Comparison of ENCODE assay signal across 8 mouse cellular contexts in the genomic region with DNA sequence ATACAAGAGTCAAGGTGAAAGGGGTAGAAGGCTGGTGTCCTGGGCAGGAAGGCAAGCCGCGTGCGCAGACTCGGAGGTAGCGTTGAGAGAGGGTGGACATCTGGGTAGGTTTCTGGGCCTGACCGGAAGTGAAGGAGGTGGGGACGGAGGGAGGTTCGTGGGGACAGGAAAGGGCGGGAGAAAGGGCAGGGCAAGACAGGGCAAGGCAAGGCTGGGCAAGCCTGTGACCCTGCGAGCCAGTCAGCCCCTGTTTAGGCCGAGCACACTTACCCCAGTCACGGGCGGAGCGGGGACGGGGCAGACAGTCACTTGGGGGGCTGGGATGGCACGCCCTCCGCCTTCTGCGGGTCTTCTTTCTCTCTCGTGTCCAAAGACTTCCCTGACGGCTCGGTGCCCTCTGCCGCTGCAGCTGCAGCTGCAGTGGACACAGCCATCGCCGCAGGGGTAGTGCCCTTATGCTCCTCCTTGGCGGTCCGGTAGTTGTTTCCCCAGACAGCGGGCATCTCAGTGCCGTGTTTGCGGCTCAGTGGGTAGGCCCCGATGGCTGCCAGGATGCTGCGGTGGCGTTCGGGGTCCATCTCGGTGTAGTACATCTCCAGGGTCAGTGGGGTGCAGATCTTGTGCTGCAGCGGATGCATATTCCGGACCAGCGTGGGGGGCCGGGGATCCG. TPM values are rescaled to one million over a fixed set of nuclear protein-coding genes. Genes with fewer than 3 reads are reported as not detected.
DNase-seq lines count a peak whose midpoint lies in the region; ATAC-seq lines count a peak whose summit lies in the region.
"Had no signal": no experiment of that assay in that cellular context is flagged by ENCODE, and none has a peak within 500 bp of the region (broad histone marks: within the 10 kb centered on the region; RNA-seq: fewer than 3 reads in every experiment).

No protein-coding gene starts in this region.

- H3K9ac ChIP-seq in hindbrain, embryonic 14.5 days: no peak overlapping the region

- H3K36me3 ChIP-seq in hindbrain, embryonic 14.5 days (replicated peaks; ENCODE audit: control insufficient read depth, insufficient read depth): peaks cover 27% of the 10 kb centered on the region

- no peaks in the 10 kb centered on the region for H3K9me3 ChIP-seq in hindbrain, embryonic 14.5 days (ENCODE audit: control insufficient read depth, low read length)

- H3K4me3 ChIP-seq in hindbrain, embryonic 14.5 days (replicated peaks; ENCODE audit: low read length): 0 out of 2 replicates have a peak overlapping the region, but pooled peaks have one; percentile 13

- 37% methylated on average over 39 of the region's 39 CpGs for WGBS in hindbrain, embryonic 14.5 days

- DNase-seq in adrenal gland, postnatal 36 days: peak; percentile 18 to 47
- DNase-seq in embryo, embryonic 9.5 days (ENCODE audit: extremely low spot score): peak; percentile 58
- DNase-seq in hindbrain, embryonic 14.5 days (ENCODE audit: low spot score): no peak
- DNase-seq in cerebellum, postnatal 14 days: no peak
- no peak for DNase-seq in right cerebral cortex, postnatal 10 days (ENCODE audit: low spot score in 2 of 2)
- no peak for DNase-seq in cerebellum, adult 18-20 months

- H3K27me3 ChIP-seq in hindbrain, embryonic 14.5 days (ENCODE audit: control insufficient read depth, insufficient read depth, low read length): peaks cover 5% of the 10 kb centered on the region; the same call in 1 of the 2 replicates

- H3K4me1 ChIP-seq in hindbrain, embryonic 14.5 days (replicated peaks; ENCODE audit: control insufficient read depth, insufficient read depth, low read length): no peaks in the 10 kb centered on the region

- H3K27ac ChIP-seq in hindbrain, embryonic 14.5 days: no peak overlapping the region

- peak overlapping the region; percentile 37 for H3K4me2 ChIP-seq in hindbrain, embryonic 14.5 days (replicated peaks)

- ATAC-seq in hindbrain, embryonic 14.5 days (ENCODE audit: low FRiP score): no peak
- ATAC-seq in megakaryocyte-erythroid progenitor cell, adult 5-6 weeks (replicated peaks; ENCODE audit: low FRiP score, low TSS enrichment, poor library complexity, severe bottlenecking): 0 out of 2 replicates have a peak, but pooled peaks have one; percentile 2

RNA-seq across cellular contexts. Expression of gene Caly, which starts 12.2 kb away (rescaled TPM):
- total RNA-seq in adrenal gland, postnatal 36 days (2021): 1 to 10 TPM; 4.6 to 6.1 TPM
- polyA plus RNA-seq in hindbrain, embryonic 14.5 days (2014; fragmentation: Nextera tagmentation; extraction: Ambion mirVana): 257 and 303 TPM in 2 replicates
- total RNA-seq in megakaryocyte-erythroid progenitor cell, adult 5-6 weeks (2014; fragmentation: Nextera tagmentation): not detected in 2 replicates
- not detected in 2 replicates for total RNA-seq in megakaryocyte-erythroid progenitor cell, adult 5-6 weeks (2017)
- total RNA-seq: neutrophil, adult 5-6 weeks had no signal

RNA-seq across cellular contexts. Expression of gene Msx3, which starts 21.3 kb away (rescaled TPM):
- not detected for total RNA-seq in adrenal gland, postnatal 36 days (2021)
- polyA plus RNA-seq in hindbrain, embryonic 14.5 days (2014; fragmentation: Nextera tagmentation; extraction: Ambion mirVana): 8.1 and 9.0 TPM in 2 replicates
- total RNA-seq in megakaryocyte-erythroid progenitor cell, adult 5-6 weeks (2014; fragmentation: Nextera tagmentation): not detected in 2 replicates
- not detected in 2 replicates for total RNA-seq in megakaryocyte-erythroid progenitor cell, adult 5-6 weeks (2017)
- total RNA-seq: neutrophil, adult 5-6 weeks had no signal

RNA-seq across cellular contexts. Expression of gene Prap1, which starts 23.0 kb away (rescaled TPM):
- not detected for total RNA-seq in adrenal gland, postnatal 36 days (2021)
- polyA plus RNA-seq in hindbrain, embryonic 14.5 days (2014; fragmentation: Nextera tagmentation; extraction: Ambion mirVana): not detected in 2 replicates
- total RNA-seq in megakaryocyte-erythroid progenitor cell, adult 5-6 weeks (2014; fragmentation: Nextera tagmentation): not detected in 2 replicates
- not detected in 2 replicates for total RNA-seq in megakaryocyte-erythroid progenitor cell, adult 5-6 weeks (2017)
- total RNA-seq: neutrophil, adult 5-6 weeks had no signal

RNA-seq across cellular contexts. Expression of gene Fuom, which starts 32.1 kb away (rescaled TPM):
- total RNA-seq in adrenal gland, postnatal 36 days (2021): 10 to 100 TPM; 45.3 to 68.5 TPM
- polyA plus RNA-seq in hindbrain, embryonic 14.5 days (2014; fragmentation: Nextera tagmentation; extraction: Ambion mirVana): 40.0 and 42.0 TPM in 2 replicates
- 4.1 and 17.9 TPM in 2 replicates for total RNA-seq in megakaryocyte-erythroid progenitor cell, adult 5-6 weeks (2014; fragmentation: Nextera tagmentation)
- 12.0 TPM in 1 of 2 replicates, not detected in the other for total RNA-seq in megakaryocyte-erythroid progenitor cell, adult 5-6 weeks (2017)

RNA-seq across cellular contexts. Expression of gene Tubgcp2, which starts 33.7 kb away (rescaled TPM):
- total RNA-seq in adrenal gland, postnatal 36 days (2021): 10 to 100 TPM; 24.4 to 26.0 TPM
- 57.8 and 58.7 TPM in 2 replicates for polyA plus RNA-seq in hindbrain, embryonic 14.5 days (2014; fragmentation: Nextera tagmentation; extraction: Ambion mirVana)
- 29.3 and 37.6 TPM in 2 replicates for total RNA-seq in megakaryocyte-erythroid progenitor cell, adult 5-6 weeks (2014; fragmentation: Nextera tagmentation)
- total RNA-seq in megakaryocyte-erythroid progenitor cell, adult 5-6 weeks (2017): 38.2 and 41.2 TPM in 2 replicates

Comparison
In these comparisons a context has a peak if more than half of its experiments do, and no peak if none do; other contexts are left out.
1. DNase-seq: peak in adrenal gland, postnatal 36 days (2 of 2) and embryo, embryonic 9.5 days (single experiment); none in hindbrain, embryonic 14.5 days (single experiment), cerebellum, postnatal 14 days (0 of 2), right cerebral cortex, postnatal 10 days (0 of 2) and cerebellum, adult 18-20 months (0 of 2).
2. RNA of gene Caly, which starts 12.2 kb away (total RNA-seq): 4.6 to 6.1 TPM in adrenal gland, postnatal 36 days; not detected in megakaryocyte-erythroid progenitor cell, adult 5-6 weeks; every median in the first group is over 4 times any median in the second.